Comparison of ENCODE assay signal across 16 mouse cellular contexts in the genomic region with DNA sequence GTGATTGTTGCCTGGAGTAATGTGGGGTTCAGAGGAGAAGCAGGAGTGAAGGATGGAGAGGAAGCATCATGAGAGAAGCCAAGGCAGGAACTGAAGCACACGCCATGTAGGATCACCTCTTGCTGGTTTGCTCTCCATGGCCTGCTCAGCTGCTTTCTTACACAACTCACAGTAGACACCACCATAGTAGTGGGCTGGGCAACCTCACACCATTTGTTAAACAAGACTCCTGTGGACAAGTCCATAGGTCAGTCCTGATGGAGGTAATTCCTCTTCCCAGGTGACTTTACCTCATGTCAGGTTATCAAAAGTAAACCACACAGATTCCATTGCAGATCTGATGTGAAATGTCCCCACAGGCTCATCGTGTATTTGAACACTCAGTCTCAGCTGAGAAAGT.
"Had no signal": no experiment of that assay in that cellular context is flagged by ENCODE, and none has a peak within 500 bp of the region (broad histone marks: within the 10 kb centered on the region; RNA-seq: fewer than 3 reads in every experiment).

No protein-coding gene starts in this region.

- H3K4me1 ChIP-seq: liver, embryonic 15.5 days; lung, embryonic 15.5 days; midbrain, embryonic 13.5 days; midbrain, embryonic 15.5 days; neural tube, embryonic 12.5 days; stomach, embryonic 15.5 days had no signal

- H3K27ac ChIP-seq: liver, embryonic 15.5 days; lung, embryonic 15.5 days; macrophage; midbrain, embryonic 13.5 days; midbrain, embryonic 15.5 days; neural tube, embryonic 12.5 days; stomach, embryonic 15.5 days; stomach, postnatal 0 days had no signal

- H3K4me3 ChIP-seq: liver, embryonic 15.5 days; lung, embryonic 15.5 days; midbrain, embryonic 13.5 days; midbrain, embryonic 15.5 days; neural tube, embryonic 12.5 days; stomach, embryonic 15.5 days had no signal

- H3K9ac ChIP-seq: liver, embryonic 15.5 days; lung, embryonic 15.5 days; midbrain, embryonic 13.5 days; midbrain, embryonic 15.5 days; neural tube, embryonic 12.5 days; stomach, embryonic 15.5 days had no signal

- DNase-seq: lung, adult 2 months; lung, postnatal 14 days; lung, postnatal 36 days; right cerebral cortex, postnatal 14 days; thymus, adult 2 months; thymus, postnatal 4 days had no signal

- H3K4me2 ChIP-seq: liver, embryonic 15.5 days; lung, embryonic 15.5 days; midbrain, embryonic 11.5 days; midbrain, embryonic 13.5 days; midbrain, embryonic 15.5 days; neural tube, embryonic 12.5 days; stomach, embryonic 15.5 days had no signal

- H3K36me3 ChIP-seq: liver, embryonic 15.5 days; lung, embryonic 15.5 days; midbrain, embryonic 13.5 days; midbrain, embryonic 15.5 days; neural tube, embryonic 12.5 days; stomach, embryonic 15.5 days had no signal

- H3K9me3 ChIP-seq: liver, embryonic 15.5 days; lung, embryonic 15.5 days; midbrain, embryonic 13.5 days; midbrain, embryonic 15.5 days; neural tube, embryonic 12.5 days; stomach, embryonic 15.5 days had no signal

- ATAC-seq: lung, postnatal 0 days; midbrain, embryonic 13.5 days; midbrain, embryonic 15.5 days had no signal

- H3K27me3 ChIP-seq: liver, embryonic 15.5 days; lung, embryonic 15.5 days; midbrain, embryonic 13.5 days; midbrain, embryonic 15.5 days; neural tube, embryonic 12.5 days; stomach, embryonic 15.5 days had no signal
